ENCODE assay signal across 8 mouse cellular contexts in genomic region chr1:191808688-191809223, GRCm38 (mm10). TPM values are rescaled to one million over a fixed set of nuclear protein-coding genes. Genes with fewer than 3 reads are reported as not detected.
DNase-seq lines count a peak whose midpoint lies in the region; ATAC-seq lines count a peak whose summit lies in the region.

No protein-coding gene starts in this region.

- peak; percentile 95 for ATAC-seq in midbrain, embryonic 16.5 days
- ATAC-seq in CD4-positive, CD25-positive, alpha-beta regulatory T cell, adult 4 months: no peak

- WGBS in midbrain, embryonic 16.5 days: 69% methylated on average over 12 of the region's 12 CpGs

- no peak overlapping the region for H3K4me3 ChIP-seq in midbrain, embryonic 16.5 days (ENCODE audit: low read depth, low read length)

- no peak overlapping the region for H3K9ac ChIP-seq in midbrain, embryonic 16.5 days (ENCODE audit: low read depth, low read length)

- H3K27me3 ChIP-seq in midbrain, embryonic 16.5 days (ENCODE audit: control insufficient read depth, insufficient read depth, low read depth, low read length): no peaks in the 10 kb centered on the region

- H3K9me3 ChIP-seq in midbrain, embryonic 16.5 days (replicated peaks; ENCODE audit: control insufficient read depth, low read length, poor library complexity, severe bottlenecking): no peaks in the 10 kb centered on the region

- no peak overlapping the region for H3K27ac ChIP-seq in midbrain, embryonic 16.5 days (ENCODE audit: low read length)

- no peak overlapping the region for H3K4me2 ChIP-seq in midbrain, embryonic 16.5 days (ENCODE audit: low read length)

- no peaks in the 10 kb centered on the region for H3K4me1 ChIP-seq in midbrain, embryonic 16.5 days (ENCODE audit: control insufficient read depth, insufficient read depth, low read length)

- H3K36me3 ChIP-seq in midbrain, embryonic 16.5 days (ENCODE audit: control insufficient read depth, insufficient read depth, low read length): no peaks in the 10 kb centered on the region

- peak; percentile 26 to 45 for DNase-seq in left cerebral cortex, adult 18-20 months (ENCODE audit: low spot score in 2 of 2)
- DNase-seq in left cerebral cortex, adult 11 months (ENCODE audit: low spot score): no peak
- DNase-seq in brain, embryonic 18.5 days (ENCODE audit: low read depth, low spot score): peak; percentile 78
- DNase-seq in cerebellum, postnatal 4 days (ENCODE audit: low spot score in 2 of 2): peak; percentile 68 to 92
- DNase-seq in kidney, adult 11 months: no peak
- DNase-seq in liver: no peak

RNA-seq across cellular contexts. Expression of gene Nek2, which starts 12.5 kb away (rescaled TPM):
- 1 to 10 TPM; 1.4 to 1.6 TPM for total RNA-seq in left cerebral cortex, adult 18-20 months (2021)
- 4.7 and 6.0 TPM in 2 replicates for polyA plus RNA-seq in midbrain, embryonic 16.5 days (2015; fragmentation: Nextera tagmentation; extraction: Ambion mirVana)
- 1 to 10 TPM in 1 of 2 experiments, under 1 TPM in 1; 0.23 to 3.3 TPM for polyA plus RNA-seq in CD4-positive, CD25-positive, alpha-beta regulatory T cell, adult 4 months (2017; shearing (Covaris generic))

Comparison
In these comparisons a context has a peak if more than half of its experiments do, and no peak if none do; other contexts are left out.
1. DNase-seq: peak in left cerebral cortex, adult 18-20 months (2 of 2), brain, embryonic 18.5 days (single experiment) and cerebellum, postnatal 4 days (2 of 2); none in left cerebral cortex, adult 11 months (single experiment), kidney, adult 11 months (single experiment) and liver (single experiment).